Mouse (Mus musculus): ENCODE measurements around the gene Acot12. TPM values are rescaled to one million over a fixed set of nuclear protein-coding genes. Genes with fewer than 3 reads are reported as not detected.
A peak's percentile ranks its signal among the peaks of the same experiment; 100 is the strongest.

The Acot12 gene
- total RNA-seq (2021), result 0.64 and 1.4 TPM in 2 replicates
- long read RNA-seq, transcript Acot12-201 (15 exons, 3,058 nt), result major isoform, 34 of 41 reads
- long read RNA-seq, partial matches to known transcripts, result 4 of 41 reads
- long read RNA-seq, other reads (novel, unspliced or antisense), result 3 of 41 reads

DNA sequence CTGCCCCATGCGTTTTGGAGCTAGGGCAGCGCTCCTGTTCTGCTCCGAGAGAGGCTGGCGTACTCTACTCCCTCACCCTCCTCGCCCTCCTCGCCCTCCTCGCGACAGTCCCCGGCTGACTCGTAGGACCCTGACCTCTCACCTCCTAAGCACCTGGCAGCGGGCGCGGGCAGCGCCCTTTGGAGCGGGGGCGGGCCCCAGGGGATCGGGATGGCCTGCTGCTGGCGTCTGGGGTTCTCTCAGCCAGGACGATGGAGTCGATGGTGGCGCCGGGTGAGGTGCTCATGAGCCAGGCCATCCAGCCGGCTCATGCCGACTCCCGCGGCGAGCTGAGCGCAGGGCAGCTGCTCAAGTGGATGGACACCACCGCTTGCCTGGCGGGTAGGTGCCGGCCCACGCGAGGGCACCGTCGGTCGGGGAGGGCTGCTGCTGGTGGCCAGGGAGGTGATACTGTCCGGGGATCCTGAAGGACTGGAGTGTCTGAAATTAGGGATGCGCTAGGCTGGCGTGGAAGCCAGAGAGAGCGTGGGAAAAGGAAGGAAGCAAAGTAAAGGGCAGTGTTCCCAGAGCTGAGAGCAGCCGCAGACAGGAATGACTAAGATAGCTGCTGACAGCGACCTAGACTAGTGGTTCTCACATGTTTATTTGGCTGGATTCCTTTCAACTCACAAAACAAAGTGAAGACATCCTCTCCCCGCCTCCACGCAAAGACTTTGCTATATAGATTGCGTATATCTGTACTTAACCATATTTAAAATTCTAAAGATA is at the start of gene Acot12:
TSS of gene Acot12 (plus strand) at position 233 of the 768 bp plus-strand sequence.
- DNase-seq, result peak; percentile 52

DNA sequence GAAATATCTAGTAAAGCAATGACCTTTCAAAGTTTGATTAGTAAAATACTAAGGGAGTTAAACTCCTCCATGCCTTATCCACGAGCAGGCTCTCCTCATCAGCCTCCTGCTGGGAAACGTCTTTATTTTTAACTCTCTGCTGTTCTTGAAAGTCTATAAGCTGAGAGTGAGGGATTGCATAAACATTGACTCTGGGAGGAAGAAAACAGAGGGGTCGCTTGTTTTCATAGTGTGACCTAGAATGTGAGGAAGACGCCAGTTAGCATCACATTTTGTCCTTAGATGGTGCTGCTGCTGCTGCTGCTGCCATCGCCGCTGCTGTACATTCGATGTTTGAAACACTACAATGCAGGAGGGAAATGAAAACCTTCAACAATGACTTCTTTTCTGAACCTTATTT is 47.7 kb upstream of the Acot12 start:
- DNase-seq, result no peak

DNA sequence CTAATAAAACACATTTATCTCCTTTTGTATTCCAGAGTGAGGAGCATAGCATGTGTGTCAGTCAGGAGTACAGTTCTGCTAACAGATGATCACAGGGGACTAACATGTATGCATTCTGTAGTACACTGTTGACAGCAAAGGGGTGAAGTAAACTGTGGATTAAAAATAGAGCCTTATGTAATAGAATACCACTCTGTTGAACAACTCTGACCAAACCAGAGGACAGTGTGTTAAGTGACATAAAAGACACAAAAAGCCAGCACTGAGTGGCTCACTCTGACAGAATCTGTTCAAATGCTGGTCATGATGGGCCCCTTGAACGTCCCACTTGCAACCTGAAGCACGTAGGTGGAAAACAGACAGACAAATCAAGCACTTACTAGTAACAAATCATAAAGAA is 45.9 kb upstream of the Acot12 start:
- DNase-seq, result no peak

DNA sequence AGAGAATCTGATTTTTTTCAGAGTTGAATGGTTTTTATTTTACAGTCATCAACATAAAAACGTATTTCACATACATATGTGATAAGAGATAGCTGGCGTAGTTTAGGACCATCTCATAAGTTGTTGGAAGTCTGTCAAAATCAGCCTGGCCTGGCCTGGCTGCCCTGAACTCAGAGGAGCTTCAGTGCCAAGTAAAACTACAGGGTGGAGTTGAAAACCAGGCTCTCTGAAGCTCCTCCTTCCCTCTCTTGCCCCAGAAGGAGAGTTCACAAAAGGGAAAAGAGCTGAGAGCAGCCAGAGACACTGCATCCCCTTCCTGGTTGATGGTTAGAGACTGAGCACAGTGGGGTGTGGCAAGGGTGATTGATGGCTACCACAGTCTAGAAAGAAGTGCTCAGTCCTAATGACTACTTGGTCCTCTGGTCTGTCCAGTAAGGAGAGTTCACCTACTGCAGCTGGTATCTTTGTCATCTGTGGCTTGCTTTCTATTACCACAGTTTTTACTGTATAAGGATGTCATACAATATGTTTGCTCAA is 45.1 kb upstream of the Acot12 start:
- no peak for DNase-seq

DNA sequence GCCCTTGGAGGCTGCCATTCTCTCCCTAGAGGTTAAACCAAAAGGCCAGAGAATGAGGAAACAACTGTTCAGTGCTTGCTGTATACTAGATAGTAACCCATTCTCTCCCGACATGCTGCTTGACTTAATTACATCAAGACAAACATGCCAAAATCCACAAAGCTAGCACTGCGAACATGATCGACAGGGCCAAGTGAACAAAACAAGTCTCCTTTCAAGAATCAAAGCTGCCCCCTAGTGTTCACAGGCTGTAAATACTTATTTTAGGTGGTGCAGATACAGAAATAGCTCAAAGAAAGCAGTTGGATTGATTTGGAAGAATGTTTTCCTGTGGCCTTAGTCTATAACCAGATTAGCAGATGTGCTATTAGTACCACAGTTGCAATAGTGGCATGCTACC is 44.3 kb upstream of the Acot12 start:
- DNase-seq, result no peak

DNA sequence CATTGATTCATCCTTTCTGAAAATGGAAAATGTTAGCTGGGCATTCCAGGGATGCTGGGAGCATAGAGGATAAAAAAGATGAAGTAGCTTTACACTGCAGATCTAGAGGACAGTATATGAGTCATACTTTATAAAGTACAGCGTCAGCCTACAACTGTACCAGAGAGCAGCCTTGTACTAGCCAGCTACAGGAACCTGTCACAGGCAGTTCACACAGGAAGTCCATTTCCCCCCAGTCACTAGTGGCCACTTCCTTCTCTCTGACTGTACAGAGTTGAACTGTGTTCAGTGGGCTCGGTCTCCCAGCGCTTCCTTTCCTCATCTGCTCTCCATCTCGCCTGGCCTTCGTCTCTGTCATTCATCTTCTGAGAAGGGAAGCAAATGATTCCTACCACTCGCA is 39.0 kb upstream of the Acot12 start:
- no peak for DNase-seq

DNA sequence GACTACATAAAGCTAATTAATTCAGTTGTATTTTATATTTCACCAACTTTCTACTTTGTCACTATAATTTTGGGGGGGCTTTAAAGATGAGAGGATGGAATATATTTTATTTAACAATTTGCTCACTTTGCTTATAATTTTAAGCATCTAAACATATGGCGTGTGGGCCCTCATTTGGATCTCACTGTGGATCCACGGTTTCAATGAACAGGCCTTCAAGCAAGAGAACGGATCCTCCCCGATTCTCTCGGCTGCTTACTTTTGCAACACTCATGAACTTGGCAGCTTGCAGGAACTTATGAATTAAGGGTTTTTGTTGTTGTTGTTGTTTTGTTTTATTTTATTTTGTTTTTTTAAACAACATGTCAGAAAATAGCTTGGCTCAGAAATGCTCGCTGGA is 21.8 kb upstream of the Acot12 start:
- DNase-seq, result no peak

DNA sequence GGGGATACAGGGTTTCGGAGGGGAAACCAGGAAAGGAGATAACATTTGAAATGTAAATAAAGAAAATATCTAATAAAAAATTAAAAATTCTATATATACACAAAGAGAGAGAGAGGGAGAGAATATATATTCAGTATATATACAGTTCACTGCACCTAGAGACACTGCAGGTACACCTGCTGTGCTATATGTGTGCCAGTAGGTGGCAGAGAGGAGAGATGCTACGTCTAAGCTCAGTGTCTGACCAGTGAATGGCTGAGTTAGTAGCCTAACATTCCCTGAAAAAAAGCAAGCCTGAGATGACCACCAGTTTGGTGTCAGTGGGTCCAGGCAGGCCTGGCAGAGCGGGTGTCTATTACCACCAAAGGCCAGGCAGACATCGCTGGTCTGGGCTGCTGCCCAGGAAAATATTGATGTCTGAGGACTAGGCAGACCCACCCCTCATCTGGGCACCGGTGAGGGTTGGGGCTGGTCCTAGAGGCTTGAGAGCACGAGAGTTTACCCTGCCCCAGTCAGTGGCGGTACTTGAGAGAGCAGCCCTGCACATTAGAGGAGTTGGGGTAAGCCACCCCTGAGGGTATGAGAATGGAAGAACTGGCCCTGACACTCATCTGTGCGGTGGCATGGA is 18.1 kb upstream of the Acot12 start:
- DNase-seq, result no peak

DNA sequence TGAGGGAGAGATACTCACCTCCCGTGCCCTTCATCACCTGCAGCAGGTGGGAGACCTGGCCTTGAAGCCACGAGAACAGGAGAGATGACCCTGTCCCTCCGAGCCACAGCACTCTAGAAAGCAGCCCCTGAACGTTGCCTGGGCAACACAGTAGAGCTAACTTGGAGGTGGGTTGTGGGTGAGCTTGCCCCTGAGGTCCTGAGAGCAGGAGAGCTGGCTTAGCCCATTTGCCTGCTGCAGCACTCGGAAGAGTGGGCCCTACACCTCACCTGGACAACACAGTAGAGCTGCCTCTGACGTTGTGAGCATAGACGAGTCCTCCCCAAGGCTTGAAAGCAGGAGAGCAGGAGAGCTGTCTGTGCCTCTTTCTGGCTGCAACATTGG is 17.6 kb upstream of the Acot12 start:
- DNase-seq, result no peak

DNA sequence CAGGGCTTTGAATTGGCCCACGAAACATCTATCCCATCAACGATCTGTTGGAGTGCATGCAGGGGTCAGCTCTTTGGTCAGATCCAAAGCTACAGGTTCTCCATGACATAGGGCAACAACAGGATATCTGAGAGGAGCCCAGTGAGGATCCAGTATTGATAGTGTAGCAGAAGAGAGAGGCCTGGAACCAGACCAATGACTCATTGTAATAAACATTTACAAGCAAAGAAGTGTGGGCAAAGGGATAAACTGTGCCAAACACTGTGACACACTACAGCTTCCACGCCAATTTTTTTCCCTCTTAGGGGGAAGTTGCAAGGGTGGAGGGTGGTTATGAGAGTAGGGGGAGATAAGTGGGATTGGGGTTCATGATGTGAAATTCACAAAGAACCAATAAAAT is 17.1 kb upstream of the Acot12 start:
- DNase-seq, result no peak

DNA sequence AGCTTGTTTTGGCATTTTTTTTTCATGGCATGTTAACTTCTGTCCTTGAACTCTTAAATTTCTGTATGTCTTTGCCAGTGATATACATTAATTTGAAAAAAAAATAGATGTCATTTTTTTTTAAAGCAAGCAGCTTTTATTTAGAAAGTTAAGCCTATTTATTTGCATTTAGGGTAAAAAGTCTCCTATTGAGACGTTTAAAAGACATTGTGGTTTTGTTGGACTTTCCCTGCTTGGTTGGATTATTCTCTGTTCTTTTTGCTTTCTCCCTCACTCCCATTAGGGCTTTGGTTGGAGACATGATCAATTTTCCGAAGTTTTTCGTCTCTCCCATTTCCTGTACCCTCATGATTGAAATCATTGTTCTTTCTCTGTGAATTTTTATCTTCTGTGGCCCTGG is 16.2 kb upstream of the Acot12 start:
- no peak for DNase-seq

DNA sequence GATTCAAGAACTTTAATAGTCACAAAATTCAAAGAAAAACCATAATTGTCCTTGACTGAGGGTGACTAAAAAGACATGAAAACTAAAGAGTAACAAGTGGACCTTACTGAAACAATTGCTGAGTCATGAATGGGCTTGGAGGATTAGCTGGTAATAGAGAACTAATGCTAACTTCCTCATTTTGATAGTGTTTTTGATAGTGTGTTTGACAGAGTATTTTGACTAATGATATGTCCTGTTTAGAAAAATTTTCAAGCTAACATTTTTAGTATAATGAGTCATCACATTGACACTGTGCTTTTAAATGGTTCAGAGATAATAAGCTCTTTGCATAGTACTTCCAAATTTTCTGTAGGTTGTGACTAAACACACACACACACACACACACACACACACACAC is 13.4 kb upstream of the Acot12 start:
- DNase-seq, result no peak

DNA sequence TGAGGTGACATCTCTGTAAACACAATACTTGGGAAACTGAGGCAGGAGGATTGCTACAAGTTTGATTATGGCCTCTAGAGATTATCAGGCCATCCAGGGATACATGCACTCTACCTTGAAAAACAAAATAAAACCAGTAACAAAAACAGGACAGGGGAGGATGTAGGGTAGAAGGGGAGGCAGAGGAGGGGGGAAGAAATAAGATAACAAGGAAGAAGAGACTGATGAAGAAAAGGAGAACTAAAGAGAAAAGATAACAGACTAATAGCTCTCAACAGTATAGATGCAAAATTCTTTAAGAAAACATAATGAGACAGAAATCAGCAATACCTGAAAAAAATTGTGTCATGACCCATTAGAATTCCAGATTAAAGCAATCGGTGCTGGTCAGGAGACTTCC is 4.1 kb upstream of the Acot12 start:
- DNase-seq, result no peak

DNA sequence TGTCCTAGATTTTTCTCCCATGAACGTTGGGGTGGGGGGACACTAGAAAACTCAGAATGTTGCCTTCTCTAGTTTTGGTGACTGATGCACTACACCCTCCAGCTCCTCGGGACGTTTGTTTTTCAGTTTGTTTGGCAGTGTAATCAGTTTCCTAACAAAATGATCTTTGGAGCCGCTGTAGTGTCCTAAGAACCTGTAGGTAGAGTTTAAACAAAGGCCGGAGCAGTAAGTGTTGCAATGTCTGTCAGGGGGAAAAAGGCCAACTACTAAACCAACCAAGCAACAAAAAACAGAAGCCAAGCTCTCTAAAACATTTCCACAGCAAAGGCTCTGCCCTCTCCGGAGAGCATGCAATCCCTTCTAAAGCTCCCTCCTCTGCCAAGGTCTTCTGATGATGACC is 461 bp upstream of the Acot12 start:
- no peak for DNase-seq

DNA sequence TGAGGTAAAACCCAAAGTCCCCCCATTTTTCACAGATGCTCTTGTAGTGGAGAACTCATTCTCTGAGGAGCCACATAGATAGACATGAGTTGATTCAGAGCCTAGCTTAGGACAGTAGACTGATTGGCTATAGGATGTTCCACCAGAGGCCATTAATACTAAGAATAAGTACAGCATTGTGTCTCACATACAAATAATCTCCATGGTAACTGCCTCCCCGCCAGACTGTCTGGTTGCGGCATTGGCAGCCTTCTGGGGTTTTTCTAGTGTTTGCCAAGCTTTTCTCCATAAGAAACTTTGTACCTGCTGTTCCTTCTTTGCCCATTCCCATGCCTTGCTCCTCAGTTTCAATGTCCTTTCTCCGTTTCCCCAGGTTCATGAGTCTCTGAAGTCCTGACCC is 1.9 kb downstream of the Acot12 start:
- DNase-seq, result no peak

DNA sequence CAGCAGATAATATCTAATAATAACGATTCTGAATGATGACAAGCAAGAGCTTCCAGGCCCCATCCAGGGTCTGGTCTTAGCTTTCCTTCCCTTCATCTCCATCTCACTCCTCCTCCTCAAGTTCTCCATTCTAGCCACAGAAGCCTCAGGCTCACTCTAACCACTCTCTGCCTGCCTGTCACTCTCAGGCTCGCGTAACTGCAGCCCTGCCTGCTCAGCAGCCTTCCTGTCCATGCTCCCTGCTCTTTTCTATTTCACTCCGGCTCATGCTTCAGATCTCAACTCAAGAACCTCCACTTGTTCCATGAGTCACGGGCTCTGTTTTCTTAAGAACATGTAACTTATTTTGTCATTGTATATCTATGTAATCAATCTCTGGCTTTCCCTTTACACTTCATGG is 5.2 kb downstream of the Acot12 start:
- DNase-seq, result no peak

DNA sequence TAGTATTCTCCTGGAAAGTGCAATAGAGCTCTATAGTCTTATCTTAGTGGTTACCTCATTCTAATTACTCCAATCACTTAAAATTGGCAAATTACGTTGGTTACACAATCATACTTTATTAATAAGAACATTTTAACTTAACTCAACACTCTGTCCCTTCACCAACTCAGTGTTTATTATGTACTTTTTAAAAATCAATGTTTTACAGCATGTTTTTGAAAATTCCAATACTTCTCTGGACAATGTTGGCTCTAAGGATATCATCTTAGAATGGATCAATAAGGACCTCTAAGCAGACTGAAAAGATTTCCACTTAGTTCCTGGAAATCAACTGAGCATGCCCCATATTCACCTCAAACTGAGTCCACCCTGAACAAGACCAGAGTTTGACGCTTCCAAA is 7.1 kb downstream of the Acot12 start:
- no peak for DNase-seq

DNA sequence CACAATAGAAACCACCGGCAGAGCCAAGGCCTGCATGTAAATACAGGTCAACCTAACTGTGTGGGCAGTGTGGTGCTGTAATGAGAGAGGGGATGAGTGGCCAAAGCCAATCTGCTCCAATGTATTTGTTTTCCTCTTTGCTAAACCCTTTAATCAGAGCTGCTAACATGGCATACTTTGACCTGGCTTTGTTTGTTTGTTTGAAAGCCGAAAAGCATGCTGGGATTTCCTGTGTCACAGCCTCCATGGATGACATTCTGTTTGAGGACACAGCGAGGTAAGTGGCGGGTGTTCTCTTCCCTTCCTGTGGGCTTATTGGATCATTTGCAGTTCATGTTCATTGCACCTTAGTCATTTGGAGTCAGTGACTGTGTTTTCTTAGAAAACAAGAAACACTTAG is 8.7 kb downstream of the Acot12 start:
- no peak for DNase-seq

DNA sequence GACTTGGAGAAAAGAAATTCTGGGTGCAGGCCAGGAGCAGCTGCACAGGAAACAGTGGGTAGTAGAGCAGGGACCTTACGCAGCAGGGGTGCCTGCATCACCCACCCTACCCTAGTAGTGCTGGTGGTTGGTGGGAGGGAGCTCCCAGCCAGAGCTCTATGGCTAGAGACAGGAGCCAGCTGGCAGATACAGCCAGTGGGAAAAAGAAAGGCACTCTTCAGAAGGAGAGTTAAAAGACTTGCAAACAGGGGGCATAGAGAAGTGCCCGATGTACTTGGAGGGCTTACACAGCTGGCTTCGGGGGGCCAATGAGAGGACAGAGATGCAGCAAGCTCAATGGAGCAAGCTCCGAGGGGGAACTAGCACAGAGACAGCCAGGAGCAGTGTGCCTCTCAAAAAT is 12.4 kb downstream of the Acot12 start:
- DNase-seq, result no peak

DNA sequence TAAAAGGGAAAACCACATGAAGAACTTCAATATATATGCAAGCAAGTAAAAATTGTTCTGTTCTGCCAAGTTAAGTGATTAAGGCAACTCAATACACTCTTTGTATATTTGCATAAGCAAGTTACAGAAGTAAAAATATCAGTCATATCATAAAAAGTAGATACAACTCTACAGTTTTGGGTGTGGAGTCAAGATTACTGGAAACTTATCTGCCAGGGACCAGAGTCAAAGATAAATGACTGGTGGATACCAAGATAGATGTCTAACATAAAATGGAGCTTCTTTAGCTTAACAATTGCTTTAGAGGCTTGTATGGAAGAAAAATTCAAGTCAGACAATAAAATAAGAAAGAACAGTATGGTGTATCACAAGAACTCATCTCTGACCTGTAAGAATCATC is 13.4 kb downstream of the Acot12 start:
- no peak for DNase-seq

DNA sequence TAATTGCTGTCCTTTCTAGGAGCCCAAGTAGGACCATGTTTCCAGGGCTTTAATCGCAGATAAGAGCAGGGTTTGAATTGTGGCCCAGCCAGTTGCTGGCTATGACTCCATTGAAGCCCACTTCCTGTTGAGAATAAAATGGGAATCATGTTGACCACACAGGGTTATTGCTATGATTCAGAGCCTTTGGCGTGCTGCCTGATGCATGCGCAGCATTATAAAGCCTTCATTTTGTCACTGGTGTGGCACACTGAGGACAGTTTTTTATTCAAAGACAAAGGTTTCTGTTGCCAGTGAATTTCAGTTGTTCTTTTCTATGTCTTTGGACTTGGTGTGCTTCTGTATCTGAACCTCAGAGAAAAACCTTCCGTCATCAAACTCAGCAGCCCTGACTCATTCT is 14.9 kb downstream of the Acot12 start:
- peak; percentile 66 for DNase-seq

DNA sequence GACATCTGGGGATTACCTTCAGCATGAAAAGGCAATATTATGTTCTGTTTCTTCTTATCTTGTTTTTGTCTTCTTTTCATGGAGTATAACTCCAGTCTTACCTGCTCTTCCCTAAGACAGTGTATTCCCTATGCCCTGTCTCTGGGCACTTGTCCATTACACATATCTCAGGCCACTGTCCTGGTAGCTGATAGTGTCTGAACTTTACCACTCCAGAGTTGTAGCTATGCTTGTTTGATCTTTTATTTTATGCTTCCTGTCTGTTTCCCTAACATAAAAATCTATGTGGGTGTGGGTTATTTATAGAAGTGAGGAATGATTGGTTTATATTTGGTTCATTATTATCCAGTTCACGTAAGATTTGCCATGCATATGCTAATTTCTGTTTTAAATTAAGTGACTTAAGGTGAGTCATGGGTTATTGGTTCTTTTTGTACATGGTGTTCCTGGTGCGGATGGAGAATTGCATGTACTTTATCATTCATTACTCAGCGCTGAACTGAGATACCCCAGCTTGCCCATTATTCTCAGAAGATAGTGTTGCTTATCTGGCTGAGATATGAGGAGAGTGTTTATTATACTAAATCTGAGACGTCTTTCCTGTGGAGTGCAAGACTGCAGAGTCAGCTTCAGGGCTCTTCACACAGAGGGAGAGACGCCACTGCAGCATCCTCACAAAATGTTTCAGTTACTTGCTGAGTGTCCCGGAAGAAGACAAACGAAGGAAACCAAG is 17.2 kb downstream of the Acot12 start:
- no peak for DNase-seq

DNA sequence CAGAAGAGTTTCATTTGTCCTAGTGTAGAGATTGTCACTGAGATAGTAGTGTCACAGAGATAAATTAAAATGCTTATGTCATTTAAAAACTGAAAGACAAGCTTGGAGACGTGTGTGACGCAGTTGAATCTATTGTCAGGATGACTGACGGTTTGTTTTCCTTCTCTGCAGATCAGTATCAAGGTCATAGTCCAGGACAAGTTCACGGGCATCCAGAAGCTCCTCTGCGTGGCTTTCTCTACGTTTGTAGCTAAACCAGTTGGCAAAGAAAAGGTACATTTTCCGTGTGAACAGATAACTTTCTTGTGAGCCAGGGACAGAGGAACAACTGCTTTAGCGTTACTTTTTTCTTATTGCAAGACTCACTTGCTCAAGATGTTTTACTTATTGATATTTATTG is 18.5 kb downstream of the Acot12 start:
- DNase-seq, result no peak

All from adrenal gland, postnatal 25 days (tissue).